Mouse (Mus musculus) kidney, adult 2 months (tissue): ENCODE data around the gene Kmt2b.

ENCODE experiments used
- CTCF ChIP-seq: fragments of 200-500 bp; conservative IDR thresholded peaks from 2 replicates; pipeline ENCODE4 v1.5.1; 2011; ENCODE audit warnings: low read depth, mild to moderate bottlenecking, control low read depth, low read length, moderate library complexity, mixed read lengths; ENCODE audit not compliant: insufficient read depth, insufficient read length
- POLR2A ChIP-seq: fragments of 200-500 bp; IDR thresholded peaks from one replicate; pipeline ENCODE4 v1.6.1; 2011; ENCODE audit warnings: low read depth, low read length, control low read depth

- TF ChIP-seq CTCF (no peak), POLR2A (no peak)
Measured at GRCm38 (mm10) chr7:30553021-30553589, 35.4 kb downstream of the Kmt2b start.
